Mouse (Mus musculus) CD4-positive, CD25-positive, alpha-beta regulatory T cell, adult 2 months (primary cell): ENCODE measurements around the gene Tmem183a.

Source experiments
- DNase-seq: peaks from one replicate; pipeline ENCODE4 v3.0.0-alpha.2; 2012; ENCODE audit warnings: low read depth, low spot score

Tmem183a gene

DNA sequence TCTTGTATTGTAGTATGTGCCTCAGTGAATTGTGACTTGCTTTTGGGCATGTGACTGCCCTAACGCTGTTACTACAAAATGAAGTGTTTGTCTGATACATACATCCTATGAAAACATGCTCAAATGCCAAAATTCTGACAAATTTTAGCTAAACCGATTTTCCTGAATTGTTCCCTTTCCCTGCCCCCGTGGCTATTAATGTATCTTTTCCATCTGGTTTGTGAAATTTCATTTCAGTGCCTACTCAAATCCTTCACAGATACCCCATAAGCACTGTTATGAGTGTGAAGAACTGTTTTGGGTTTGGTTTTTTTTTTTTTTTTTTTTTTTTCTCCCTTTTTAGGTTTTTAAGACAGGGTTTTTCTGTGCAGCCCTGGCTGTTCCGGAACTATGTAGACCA is 16.7 kb downstream of the Tmem183a start:
- DNase-seq = no peak

DNA sequence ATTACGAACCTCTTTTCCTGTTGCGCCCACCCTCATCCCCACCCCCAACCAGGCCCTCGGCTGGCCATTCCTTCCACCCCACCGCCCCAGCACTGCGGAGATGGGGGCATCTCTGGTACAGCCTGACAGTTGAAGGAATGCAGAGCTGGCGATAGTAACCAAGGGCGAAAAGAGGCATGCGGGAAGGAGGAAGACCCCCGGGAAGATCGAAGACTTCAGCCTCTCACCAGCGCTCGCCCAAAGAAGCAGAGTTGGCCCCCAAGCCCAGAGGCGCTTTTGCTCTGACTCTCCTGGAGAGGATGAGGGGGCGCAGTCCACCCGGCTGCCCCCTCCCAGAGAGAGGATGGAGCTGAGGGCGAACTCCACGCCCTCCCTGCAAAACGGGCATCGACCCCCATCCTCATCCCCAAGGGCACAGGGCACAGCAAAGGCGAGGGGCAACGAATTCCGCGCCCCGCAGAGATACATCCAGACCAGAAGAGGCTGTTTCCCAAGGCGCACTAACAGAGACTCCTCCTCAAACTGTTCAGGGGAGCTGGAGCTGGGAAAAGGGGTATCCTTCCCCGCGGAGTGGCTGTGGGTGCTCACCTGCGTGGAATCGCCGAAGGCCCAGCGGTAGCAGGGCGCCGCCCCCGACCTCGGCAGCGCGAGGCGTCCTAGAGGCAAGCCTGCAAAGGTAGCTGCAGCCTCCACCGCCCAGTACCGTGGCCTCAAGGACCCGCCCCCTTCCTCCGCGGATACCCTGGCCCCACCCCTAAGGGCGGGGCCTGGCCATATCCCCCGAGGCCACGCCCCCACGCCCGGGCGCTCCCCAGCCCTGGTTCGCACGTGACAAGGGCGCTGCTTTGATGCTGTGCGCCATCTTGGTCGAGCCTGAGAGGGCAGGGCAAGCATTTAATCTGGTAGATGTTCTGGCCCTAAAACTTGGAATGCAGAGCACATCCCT is 17.5 kb downstream of the Tmem183a start:
- peak; percentile 84 for DNase-seq

DNA sequence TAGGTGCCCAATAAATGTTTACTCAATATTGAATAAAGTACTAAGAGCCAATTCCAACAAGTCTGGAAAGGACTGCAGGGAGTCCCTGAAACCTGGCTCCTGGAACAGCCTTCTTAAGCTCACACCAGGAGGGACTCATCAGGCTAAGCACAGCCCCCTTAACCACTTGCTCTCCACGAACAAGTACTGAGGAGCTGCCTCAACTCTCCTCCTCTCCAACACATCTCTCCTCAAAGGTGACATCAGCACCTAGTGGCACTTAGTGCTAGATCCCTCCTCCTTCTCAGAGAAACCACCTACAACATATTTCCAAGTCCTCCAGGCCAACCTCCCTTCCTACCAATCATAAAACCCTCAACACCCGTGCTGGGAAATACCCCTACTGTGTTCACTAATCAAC is 18.2 kb downstream of the Tmem183a start:
- no peak for DNase-seq

DNA sequence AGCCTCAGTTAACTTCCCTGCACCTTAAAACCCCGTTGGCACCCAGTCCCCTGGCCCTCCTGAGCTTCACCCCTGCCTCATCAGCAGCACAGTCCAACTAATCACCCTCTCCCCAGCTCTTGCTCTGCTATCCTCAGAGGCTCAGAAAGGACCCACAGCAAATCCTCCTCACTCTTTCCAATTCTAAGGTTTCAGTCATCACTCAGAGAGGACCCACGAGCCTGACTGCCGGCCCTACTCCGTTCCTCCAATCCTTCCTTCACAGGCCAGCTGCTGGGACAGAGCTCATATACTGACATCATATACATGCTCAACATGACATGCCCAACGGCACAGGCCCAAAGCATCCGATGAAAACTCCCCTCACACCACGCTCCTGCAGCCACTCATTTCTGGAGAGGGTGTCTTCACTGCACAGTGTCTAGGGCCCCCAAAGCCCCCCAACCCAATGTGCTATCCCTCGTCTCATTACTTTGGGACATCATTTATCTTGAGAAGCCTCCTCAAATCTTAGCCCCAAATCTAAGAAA is 18.9 kb downstream of the Tmem183a start:
- no peak for DNase-seq

GRCm38 (mm10) chr1:134342278-134342664 is 19.5 kb downstream of the Tmem183a start:
- DNase-seq = no peak

GRCm38 (mm10) chr1:134341641-134342277 is 20.0 kb downstream of the Tmem183a start:
- DNase-seq = no peak

DNA sequence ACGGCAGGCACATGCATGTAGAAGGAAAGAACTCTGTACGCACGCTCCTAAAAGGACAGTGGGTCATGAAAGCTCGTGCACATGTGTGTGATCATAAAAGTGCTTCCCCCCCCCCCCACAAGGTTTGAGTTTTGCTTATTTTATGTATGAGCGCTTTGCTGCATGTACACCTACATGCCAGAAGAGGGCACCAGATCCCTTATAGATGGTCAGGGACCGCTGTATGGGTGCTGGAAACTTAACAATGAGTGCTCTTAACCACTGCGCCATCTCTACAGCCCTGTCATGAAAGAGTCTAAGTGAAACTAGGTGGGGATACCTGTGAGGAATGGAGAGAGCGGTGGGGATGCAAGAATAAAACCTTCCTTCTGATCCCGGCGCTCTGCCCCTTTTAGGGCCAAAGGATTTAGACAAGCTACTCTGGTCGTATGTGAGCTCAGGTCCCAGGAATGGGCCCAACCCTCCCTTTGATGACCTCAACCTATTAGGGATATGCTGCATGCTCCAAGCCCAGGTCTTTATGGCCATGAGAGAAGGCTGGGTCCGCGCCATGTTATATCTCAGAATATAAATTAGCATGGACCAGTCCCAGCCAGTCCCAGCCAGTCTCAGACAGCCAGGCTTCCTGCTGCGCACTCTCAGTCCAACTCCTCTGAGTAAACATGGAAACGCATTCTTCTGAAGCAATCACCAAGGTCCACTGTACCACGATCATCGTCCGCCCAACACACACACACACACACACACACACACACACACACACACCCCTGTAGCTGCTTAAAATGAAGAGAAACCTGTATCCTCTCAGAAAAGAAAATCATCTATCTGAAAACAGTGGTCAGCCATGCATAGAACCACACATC is 21.8 kb downstream of the Tmem183a start:
- no peak for DNase-seq

DNA sequence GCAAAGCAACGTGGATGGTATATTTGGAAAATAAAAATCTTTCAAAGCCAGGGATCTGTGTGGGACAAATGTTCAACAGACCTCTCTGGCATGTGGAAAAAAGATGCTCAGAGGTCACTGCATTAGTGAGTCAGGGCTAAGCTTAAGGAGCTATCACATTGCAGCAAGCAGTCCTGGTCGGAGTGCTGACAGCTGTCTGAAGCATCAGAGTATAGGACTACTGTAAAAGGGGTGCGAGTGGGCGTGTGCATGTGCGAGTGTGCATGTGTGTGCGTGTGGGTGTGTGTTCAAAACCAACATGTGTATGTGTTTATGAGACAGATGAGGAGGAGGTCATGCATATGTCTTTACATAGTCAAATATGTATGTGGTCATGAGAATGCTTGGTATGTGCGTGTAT is 22.6 kb downstream of the Tmem183a start:
- DNase-seq = no peak

GRCm38 (mm10) chr1:134336958-134337710 is 24.6 kb downstream of the Tmem183a start:
- no peak for DNase-seq

GRCm38 (mm10) chr1:134335924-134336810 is 25.6 kb downstream of the Tmem183a start:
- no peak for DNase-seq

DNA sequence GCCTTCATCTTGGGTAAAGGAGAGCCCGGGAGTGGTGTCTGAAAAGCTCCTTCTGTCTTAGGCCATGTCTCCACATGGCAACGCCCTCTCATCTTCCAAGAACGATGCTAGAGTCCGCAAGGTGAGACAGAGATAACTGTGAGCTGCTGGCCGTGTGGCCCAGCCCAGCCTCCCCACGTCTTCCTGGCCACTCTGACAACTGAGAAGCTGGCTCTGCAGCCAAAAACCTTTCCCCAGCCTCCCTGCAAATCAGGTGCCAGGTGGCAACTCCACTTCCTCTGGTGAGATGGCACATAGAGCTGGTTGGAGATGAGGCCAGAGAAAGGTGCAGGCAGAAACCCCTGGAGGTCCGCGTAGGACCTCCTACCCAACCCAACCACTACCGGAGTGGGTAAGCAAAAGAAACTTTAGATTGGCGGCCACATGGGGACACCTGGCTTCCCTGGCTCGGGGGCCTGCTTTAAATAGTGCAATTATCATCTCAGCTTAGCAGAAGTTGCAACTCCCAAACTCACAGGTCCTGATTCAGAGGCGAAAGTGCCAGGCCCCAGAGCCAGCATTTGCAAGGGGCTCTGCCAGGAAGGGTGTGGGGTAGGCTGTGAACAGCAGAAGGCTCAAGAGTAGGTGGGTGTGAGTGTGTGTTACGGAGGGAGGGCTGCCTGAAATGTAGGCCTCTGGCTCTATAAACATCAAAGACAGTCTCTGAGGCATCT is 26.4 kb downstream of the Tmem183a start:
- no peak for DNase-seq

DNA sequence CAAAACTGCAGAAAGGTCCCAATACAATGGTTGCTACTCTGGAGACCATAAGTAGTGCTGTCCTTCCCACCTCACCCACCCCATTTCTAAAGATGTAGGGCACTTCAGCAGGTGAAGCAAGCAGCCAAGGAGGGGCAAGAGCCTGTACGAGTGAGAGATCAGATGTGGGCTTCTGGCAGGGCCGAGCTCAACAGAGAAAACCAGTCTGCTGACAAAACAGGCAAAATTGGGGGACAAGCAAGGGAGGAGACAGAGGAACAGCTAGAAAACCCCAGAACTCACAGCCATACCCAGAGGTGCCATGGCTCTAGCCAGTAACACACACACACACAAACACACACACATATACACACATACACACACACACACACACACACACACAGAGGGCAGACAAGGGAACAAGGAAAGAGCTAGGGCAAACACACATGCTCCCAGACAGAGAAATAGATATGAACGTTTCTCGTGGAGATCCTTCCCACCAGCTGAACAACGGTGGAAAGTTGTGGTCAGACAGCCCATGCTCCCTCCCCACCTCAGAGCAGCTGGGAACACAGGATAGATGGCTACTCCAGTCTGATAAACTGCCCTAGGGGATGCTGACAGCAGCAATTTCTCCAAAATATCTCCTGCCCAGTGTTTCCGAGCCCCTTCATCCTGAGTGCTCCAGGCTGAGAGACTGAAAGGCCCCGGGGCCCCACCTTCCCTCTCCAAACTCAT is 27.5 kb downstream of the Tmem183a start:
- DNase-seq = no peak

DNA sequence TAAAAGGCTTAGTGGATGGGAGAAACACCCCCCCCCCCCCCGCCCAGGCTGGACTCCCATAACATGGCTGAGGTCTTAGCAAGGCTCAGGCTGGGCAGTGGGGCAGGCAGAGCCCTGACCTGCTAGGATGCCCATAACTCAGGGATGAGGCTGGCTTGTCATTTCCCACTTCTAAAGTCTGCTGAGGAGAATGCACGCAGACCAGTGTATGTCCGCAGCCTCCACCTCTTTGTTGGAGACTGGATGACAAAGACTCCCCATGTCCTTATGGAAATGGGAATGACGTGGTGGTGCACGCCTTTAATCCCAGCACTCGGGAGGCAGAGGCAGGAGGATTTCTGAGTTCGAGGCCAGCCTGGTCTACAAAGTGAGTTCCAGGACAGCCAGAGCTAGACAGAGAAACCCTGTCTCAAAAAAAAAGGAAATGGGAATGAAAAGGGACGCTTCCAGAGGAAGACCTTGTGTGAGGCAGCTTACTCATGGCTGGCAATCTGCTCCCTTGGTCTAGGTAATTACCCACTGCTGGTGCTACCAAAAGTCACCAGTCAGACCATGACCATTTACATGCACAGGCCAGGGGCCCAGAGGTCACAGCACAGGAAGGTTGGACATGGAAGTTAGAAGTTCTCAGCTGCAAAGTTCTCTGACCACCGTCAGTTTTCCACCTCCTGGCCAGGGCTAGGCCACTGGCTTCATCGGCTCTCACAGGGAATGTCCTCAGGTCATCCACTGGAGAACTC is 28.2 kb downstream of the Tmem183a start:
- DNase-seq = no peak

DNA sequence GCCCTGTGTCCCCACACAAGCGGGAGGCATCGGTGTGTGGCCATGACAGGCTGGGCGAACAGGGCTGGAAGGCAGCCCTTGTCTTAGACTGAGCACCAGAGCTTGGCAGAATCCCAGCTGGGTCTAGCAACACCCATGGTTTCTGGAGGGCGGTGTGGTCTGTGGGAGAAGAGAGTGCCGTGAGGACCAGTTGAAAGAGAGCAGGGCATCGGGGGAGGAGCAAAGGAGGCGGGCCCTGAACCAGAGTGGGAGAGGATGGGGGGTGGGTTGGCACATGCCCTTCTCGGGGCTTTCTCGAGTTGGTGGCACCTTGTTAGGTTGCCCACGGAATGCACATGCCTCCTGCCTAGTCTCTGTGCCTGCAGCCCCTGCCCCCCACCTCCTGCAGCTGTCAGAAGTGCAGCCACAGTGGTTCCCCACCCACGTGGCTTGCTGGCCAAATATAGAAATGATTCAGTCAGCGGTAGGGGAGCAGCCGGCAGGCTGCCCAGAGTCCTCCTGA is 29.0 kb downstream of the Tmem183a start, which contains the start of gene Ppfia4:
Ppfia4 (minus strand) TSS at position 159 of the 502 bp plus-strand sequence.
- peak; percentile 17 for DNase-seq

DNA sequence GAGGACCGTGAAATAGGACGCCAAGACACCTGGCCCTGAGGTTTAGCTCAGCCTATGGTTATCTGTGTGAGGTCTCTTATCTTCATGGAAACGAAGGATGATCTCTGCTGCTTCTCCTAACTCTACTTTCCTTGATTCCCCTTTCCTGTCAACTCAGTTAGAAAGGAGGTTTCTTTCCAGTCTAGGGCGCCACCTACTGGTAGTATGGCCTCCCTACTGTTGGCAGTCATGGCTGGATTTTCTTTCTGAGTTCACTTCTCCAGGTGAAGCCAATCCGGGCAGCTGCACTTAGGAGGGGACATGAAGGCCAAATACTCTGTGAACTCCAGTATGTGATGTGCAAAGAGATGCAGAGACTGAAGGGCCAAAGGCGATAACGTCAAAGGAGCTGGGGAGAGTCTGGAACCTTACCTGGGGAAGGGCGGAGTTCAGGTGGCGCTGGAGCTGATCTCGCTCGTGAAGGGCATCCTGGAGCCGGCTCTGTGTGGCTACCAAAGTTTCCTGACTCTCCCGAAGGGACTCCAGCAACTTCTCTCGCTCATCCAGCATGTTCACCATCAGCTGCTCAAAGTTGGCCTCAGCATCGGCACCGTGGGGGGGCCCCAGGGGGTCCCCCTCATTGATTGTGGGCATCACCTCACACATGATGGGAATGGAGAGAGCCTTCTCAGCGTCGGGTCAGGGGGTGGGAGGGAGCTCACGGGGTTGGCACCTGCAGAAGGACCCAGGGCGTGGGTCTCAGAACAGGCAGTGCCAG is 29.7 kb downstream of the Tmem183a start:
- DNase-seq = peak; percentile 75

DNA sequence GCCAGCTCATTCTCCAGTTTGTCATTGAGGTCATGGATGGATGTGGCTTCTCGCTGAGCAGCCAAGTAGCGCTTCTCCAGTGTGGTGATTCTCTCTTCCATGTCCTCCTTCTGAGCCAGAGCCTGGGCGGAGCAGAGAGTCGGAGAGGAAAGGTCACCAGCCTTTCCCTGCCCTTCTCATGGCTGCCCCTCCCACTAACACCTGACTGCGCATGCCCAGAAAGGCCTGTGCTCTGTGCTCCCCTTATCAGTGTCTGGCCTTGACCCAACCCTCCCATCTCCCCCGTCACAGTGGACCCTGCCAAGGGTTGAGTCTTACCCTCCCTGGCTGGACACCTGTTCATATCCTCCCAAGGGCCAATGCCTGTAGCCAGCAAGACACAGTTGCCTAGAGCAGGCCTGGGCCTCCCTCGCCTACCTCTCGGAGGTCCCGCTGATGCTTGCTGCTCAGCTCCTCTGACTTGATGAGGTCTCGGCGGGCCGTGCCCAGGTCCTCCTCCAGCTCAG is 34.9 kb downstream of the Tmem183a start:
- no peak for DNase-seq

- no peak for DNase-seq
Observed at GRCm38 (mm10) chr1:134322591-134322990, 39.2 kb downstream of the Tmem183a start.
